Mouse (Mus musculus): Measurements from ENCODE around the gene Tecpr1. TPM values are rescaled to one million over a fixed set of nuclear protein-coding genes. Genes with fewer than 3 reads are reported as not detected.

The Tecpr1 gene
- polyA plus RNA-seq, 1 experiment from 2014 or later, result 13.1 TPM

GRCm38 (mm10) chr5:144192673-144193072, 30.7 kb downstream of the Tecpr1 start:
- Histone ChIP-seq H3K27ac (ENCODE audit: low read depth, low read length) (no peak overlapping the region), H3K36me3 (ENCODE audit: control insufficient read depth, insufficient read depth, low read length) (no peaks in the 10 kb centered on the region), H3K9me3 (ENCODE audit: control insufficient read depth, low read length) (no peaks in the 10 kb centered on the region), H3K4me2 (no peak overlapping the region), H3K9ac (ENCODE audit: low read length) (no peak overlapping the region), H3K4me1 (ENCODE audit: control insufficient read depth, insufficient read depth, low read length) (peaks cover 12% of the 10 kb centered on the region), H3K4me3 (ENCODE audit: low read depth, low read length) (no peak overlapping the region), H3K27me3 (ENCODE audit: control insufficient read depth, insufficient read depth, low read length) (no peaks in the 10 kb centered on the region)
- WGBS, result 81% methylated on average over 6 of the region's 6 CpGs
- ATAC-seq (ENCODE audit: low FRiP score), result no peak
- no peak for DNase-seq (ENCODE audit: low spot score, missing footprints)

GRCm38 (mm10) chr5:144191026-144191425, 32.4 kb downstream of the Tecpr1 start:
- WGBS, result 55% methylated on average over 23 of the region's 23 CpGs
- Histone ChIP-seq H3K4me3 (ENCODE audit: low read depth, low read length) (no peak overlapping the region), H3K27ac (ENCODE audit: low read depth, low read length) (no peak overlapping the region), H3K9me3 (ENCODE audit: control insufficient read depth, low read length) (no peaks in the 10 kb centered on the region), H3K4me1 (ENCODE audit: control insufficient read depth, insufficient read depth, low read length) (peaks cover 9% of the 10 kb centered on the region), H3K27me3 (ENCODE audit: control insufficient read depth, insufficient read depth, low read length) (no peaks in the 10 kb centered on the region), H3K4me2 (no peak overlapping the region), H3K36me3 (ENCODE audit: control insufficient read depth, insufficient read depth, low read length) (no peaks in the 10 kb centered on the region), H3K9ac (ENCODE audit: low read length) (no peak overlapping the region)
- DNase-seq (ENCODE audit: low spot score, missing footprints) (peak; percentile 82), ATAC-seq (ENCODE audit: low FRiP score) (peak; percentile 25; the same call in 1 of the 2 replicates)

GRCm38 (mm10) chr5:144189950-144190583, 33.3 kb downstream of the Tecpr1 start, which contains the start of gene Bhlha15:
Gene Bhlha15, plus strand, starts transcription at chr5:144190286.
- H3K27ac ChIP-seq (ENCODE audit: low read depth, low read length), result no peak within 1 kb of the TSS
- WGBS, result 7% methylated on average over 25 of the region's 26 CpGs

GRCm38 (mm10) chr5:144189327-144189726, 34.1 kb downstream of the Tecpr1 start:
- H3K4me2 ChIP-seq, result no peak overlapping the region
- H3K4me3 ChIP-seq (ENCODE audit: low read depth, low read length), result no peak overlapping the region
- H3K9me3 ChIP-seq (ENCODE audit: control insufficient read depth, low read length), result no peaks in the 10 kb centered on the region
- H3K9ac ChIP-seq (ENCODE audit: low read length), result no peak overlapping the region
- no peak overlapping the region for H3K27ac ChIP-seq (ENCODE audit: low read depth, low read length)
- H3K4me1 ChIP-seq (ENCODE audit: control insufficient read depth, insufficient read depth, low read length), result peaks cover 9% of the 10 kb centered on the region
- peaks cover 7% of the 10 kb centered on the region; the same call in 1 of the 2 replicates for H3K36me3 ChIP-seq (ENCODE audit: control insufficient read depth, insufficient read depth, low read length)
- DNase-seq (ENCODE audit: low spot score, missing footprints) (peak; percentile 81), ATAC-seq (ENCODE audit: low FRiP score) (no peak)
- whole genome bisulfite sequencing, result 82% methylated on average over 7 of the region's 7 CpGs
- no peaks in the 10 kb centered on the region for H3K27me3 ChIP-seq (ENCODE audit: control insufficient read depth, insufficient read depth, low read length)

More at GRCm38 (mm10) chr5:144189950-144190583, 33.3 kb downstream of the Tecpr1 start, which contains the start of gene Bhlha15:
- peak; percentile 62; the same call in 1 of the 2 replicates for ATAC-seq (ENCODE audit: low FRiP score)
- H3K4me2 ChIP-seq, result peak within 1 kb of the TSS; percentile 40
- H3K36me3 ChIP-seq (ENCODE audit: control insufficient read depth, insufficient read depth, low read length), result peaks cover 2% of the 10 kb centered on the region; the same call in 1 of the 2 replicates
- 0 out of 2 replicates have a peak within 1 kb of the TSS, but pooled peaks have one; percentile 5 for H3K4me3 ChIP-seq (ENCODE audit: low read depth, low read length)
- H3K9ac ChIP-seq (ENCODE audit: low read length), result no peak within 1 kb of the TSS
- peaks cover 9% of the 10 kb centered on the region for H3K4me1 ChIP-seq (ENCODE audit: control insufficient read depth, insufficient read depth, low read length)
- peak; percentile 86 for DNase-seq (ENCODE audit: low spot score, missing footprints)
- no peaks in the 10 kb centered on the region for H3K9me3 ChIP-seq (ENCODE audit: control insufficient read depth, low read length)
- H3K27me3 ChIP-seq (ENCODE audit: control insufficient read depth, insufficient read depth, low read length), result no peaks in the 10 kb centered on the region

- Histone ChIP-seq H3K9me3 (ENCODE audit: control insufficient read depth, low read length) (no peaks in the 10 kb centered on the region), H3K4me2 (no peak overlapping the region), H3K27me3 (ENCODE audit: control insufficient read depth, insufficient read depth, low read length) (no peaks in the 10 kb centered on the region), H3K4me1 (ENCODE audit: control insufficient read depth, insufficient read depth, low read length) (peaks cover 9% of the 10 kb centered on the region), H3K36me3 (ENCODE audit: control insufficient read depth, insufficient read depth, low read length) (peaks cover 7% of the 10 kb centered on the region; the same call in 1 of the 2 replicates), H3K9ac (ENCODE audit: low read length) (no peak overlapping the region), H3K27ac (ENCODE audit: low read depth, low read length) (no peak overlapping the region), H3K4me3 (ENCODE audit: low read depth, low read length) (no peak overlapping the region)
- WGBS, result 86% methylated on average over 6 of the region's 6 CpGs
- ATAC-seq (ENCODE audit: low FRiP score), result no peak
- peak; percentile 68 for DNase-seq (ENCODE audit: low spot score, missing footprints)
Measured at GRCm38 (mm10) chr5:144188422-144188821, 35.0 kb downstream of the Tecpr1 start.

- Histone ChIP-seq H3K9me3 (ENCODE audit: control insufficient read depth, low read length) (no peaks in the 10 kb centered on the region), H3K27ac (ENCODE audit: low read depth, low read length) (no peak overlapping the region), H3K36me3 (ENCODE audit: control insufficient read depth, insufficient read depth, low read length) (peaks cover 7% of the 10 kb centered on the region), H3K4me3 (ENCODE audit: low read depth, low read length) (no peak overlapping the region), H3K27me3 (ENCODE audit: control insufficient read depth, insufficient read depth, low read length) (no peaks in the 10 kb centered on the region), H3K4me2 (no peak overlapping the region), H3K9ac (ENCODE audit: low read length) (no peak overlapping the region), H3K4me1 (ENCODE audit: control insufficient read depth, insufficient read depth, low read length) (no peaks in the 10 kb centered on the region)
- ATAC-seq (ENCODE audit: low FRiP score) (no peak), DNase-seq (ENCODE audit: low spot score, missing footprints) (no peak)
- WGBS, result 94% methylated on average over 21 of the region's 21 CpGs
Measured at GRCm38 (mm10) chr5:144184350-144185045, 38.9 kb downstream of the Tecpr1 start.

GRCm38 (mm10) chr5:144183647-144184335, 39.6 kb downstream of the Tecpr1 start:
- 87% methylated on average over 7 of the region's 7 CpGs for WGBS
- H3K4me2 ChIP-seq, result no peak overlapping the region
- H3K4me1 ChIP-seq (ENCODE audit: control insufficient read depth, insufficient read depth, low read length), result no peaks in the 10 kb centered on the region
- peaks cover 7% of the 10 kb centered on the region for H3K36me3 ChIP-seq (ENCODE audit: control insufficient read depth, insufficient read depth, low read length)
- no peak for ATAC-seq (ENCODE audit: low FRiP score)
- no peak for DNase-seq (ENCODE audit: low spot score, missing footprints)
- no peak overlapping the region for H3K4me3 ChIP-seq (ENCODE audit: low read depth, low read length)
- no peak overlapping the region for H3K9ac ChIP-seq (ENCODE audit: low read length)
- no peak overlapping the region for H3K27ac ChIP-seq (ENCODE audit: low read depth, low read length)
- H3K9me3 ChIP-seq (ENCODE audit: control insufficient read depth, low read length), result no peaks in the 10 kb centered on the region
- no peaks in the 10 kb centered on the region for H3K27me3 ChIP-seq (ENCODE audit: control insufficient read depth, insufficient read depth, low read length)

- DNase-seq (ENCODE audit: low spot score, missing footprints) (no peak), ATAC-seq (ENCODE audit: low FRiP score) (no peak)
- WGBS, result 80% methylated on average over 8 of the region's 8 CpGs
- Histone ChIP-seq H3K4me2 (no peak overlapping the region), H3K9me3 (ENCODE audit: control insufficient read depth, low read length) (no peaks in the 10 kb centered on the region), H3K4me1 (ENCODE audit: control insufficient read depth, insufficient read depth, low read length) (no peaks in the 10 kb centered on the region), H3K4me3 (ENCODE audit: low read depth, low read length) (no peak overlapping the region), H3K36me3 (ENCODE audit: control insufficient read depth, insufficient read depth, low read length) (peaks cover 7% of the 10 kb centered on the region), H3K27ac (ENCODE audit: low read depth, low read length) (no peak overlapping the region), H3K27me3 (ENCODE audit: control insufficient read depth, insufficient read depth, low read length) (no peaks in the 10 kb centered on the region), H3K9ac (ENCODE audit: low read length) (no peak overlapping the region)
Measured at GRCm38 (mm10) chr5:144183248-144183559, 40.2 kb downstream of the Tecpr1 start.
